Mouse (Mus musculus): ENCODE data around the gene Skint7.

The Skint7 gene

DNA sequence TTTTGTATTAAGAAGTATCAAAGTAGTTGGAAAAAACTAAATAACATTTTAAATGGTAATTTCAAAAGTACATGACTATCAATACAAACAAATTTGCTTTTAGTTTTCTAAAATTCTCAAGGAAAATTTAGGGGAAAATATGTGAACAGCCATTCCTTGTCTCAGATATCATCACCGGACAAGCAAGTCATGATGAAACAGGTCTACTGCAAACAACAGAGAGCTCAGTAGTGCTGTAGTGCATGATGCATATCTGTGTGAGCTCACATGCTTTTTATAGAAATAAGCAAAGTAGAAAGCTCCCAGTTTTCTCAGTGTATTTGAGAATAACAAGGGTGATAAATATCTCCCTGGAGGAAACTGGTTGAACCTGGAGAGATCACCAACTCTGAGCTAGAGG is at the start of gene Skint7:
TSS of gene Skint7 (plus strand) at position 301 of the 400 bp plus-strand sequence.
- WGBS, result 93% methylated on average over 1 of the region's 1 CpGs

DNA sequence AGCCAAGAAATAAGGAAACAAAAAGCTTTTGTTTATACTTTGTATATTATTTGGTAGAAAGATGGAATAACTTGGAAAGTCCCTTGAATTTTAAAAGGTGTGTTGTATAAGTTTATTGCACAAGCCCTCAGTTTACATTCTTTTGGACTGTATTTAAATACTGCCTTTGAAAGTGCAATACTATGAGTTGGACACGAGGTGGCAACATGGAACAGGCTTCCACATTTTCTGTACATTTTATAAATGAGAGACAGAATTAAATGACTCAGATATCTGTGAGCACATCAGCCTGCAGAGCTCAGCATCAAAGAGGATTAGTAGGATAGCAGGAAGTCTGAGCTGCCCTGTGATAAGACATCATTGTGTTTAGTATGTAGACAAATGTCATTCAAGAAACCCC is 11.4 kb upstream of the Skint7 start:
- WGBS, result 22% methylated on average over 1 of the region's 1 CpGs

DNA sequence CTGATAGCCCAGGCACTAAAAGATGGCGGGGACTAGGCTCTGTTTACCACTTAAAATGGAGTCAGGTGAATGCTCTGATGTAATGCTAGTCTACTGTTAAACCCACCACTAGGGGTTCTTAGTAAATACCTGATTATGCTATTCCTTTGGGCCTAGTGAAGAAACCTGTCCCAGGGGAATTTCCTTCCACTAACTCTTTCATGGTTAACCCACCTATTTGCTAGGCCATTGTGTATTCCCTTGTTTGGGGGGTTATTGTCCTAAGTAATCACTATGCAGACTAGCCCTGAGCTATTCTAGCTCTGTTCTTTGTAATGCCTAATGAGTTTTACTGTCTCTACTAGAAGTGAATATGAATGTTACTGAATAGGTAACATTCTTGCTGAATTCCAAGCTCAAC is 9.5 kb upstream of the Skint7 start:
- 57% methylated on average over 1 of the region's 1 CpGs for WGBS

DNA sequence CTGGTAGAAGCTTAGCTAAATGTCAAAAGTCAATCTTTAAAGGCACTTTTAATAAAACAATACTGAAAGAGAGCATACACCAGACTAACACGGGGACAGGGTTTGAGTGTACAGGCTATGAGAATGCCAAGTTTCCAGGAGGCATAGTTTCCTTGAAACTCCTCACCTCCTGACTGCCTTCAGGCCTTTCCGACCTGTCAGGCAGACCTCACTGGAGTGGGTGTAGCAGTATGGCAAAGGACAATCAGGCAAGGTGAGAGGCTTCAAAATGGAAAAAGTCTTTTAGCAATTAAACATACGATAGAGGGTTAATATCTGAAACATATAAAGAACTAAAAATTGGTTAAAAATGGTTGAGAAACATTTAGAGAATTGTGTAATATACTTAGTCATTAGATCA is 9.1 kb upstream of the Skint7 start:
- WGBS, result 76% methylated on average over 3 of the region's 3 CpGs

DNA sequence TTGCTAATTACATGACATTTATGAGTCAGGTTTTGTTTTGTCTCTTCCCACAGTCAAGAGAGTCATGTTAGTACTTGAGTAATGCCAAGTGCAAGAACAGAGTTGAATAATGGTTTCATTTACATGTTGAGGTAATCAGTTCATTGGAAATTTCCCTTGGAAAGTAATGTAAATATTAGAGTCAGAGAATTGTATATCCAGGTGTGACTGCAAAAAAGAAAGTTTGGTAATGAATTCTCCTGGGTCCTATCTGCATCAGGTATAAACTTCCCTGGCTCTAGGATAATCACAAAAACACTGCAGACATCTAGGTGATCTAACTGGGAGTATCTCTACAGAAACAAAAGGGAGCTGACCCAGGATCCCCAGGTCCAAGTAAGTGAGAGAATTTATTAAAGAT is 33.2 kb downstream of the Skint7 start, which contains the start of gene Skint1:
TSS of gene Skint1 (plus strand) at position 301 of the 400 bp plus-strand sequence.

All from cerebral cortex, adult 2 months (tissue).